Mouse (Mus musculus): ENCODE results near the gene Specc1. TPM values are rescaled to one million over a fixed set of nuclear protein-coding genes. Genes with fewer than 3 reads are reported as not detected.

The Specc1 gene
- polyA plus RNA-seq, 1 experiment = 2.1 TPM

GRCm38 (mm10) chr11:61992671-61993285 is 36.2 kb downstream of the Specc1 start:
- Histone ChIP-seq H3K27ac (ENCODE audit: control insufficient read depth, insufficient read depth, low read length) (no peak overlapping the region), H3K4me3 (ENCODE audit: control insufficient read depth, insufficient read depth, low read length) (no peak overlapping the region), H3K4me1 (replicated peaks; ENCODE audit: control insufficient read depth, insufficient read depth, low read length) (no peaks in the 10 kb centered on the region), H3K27me3 (ENCODE audit: control insufficient read depth, insufficient read depth, low read length) (no peaks in the 10 kb centered on the region), H3K36me3 (ENCODE audit: control insufficient read depth, insufficient read depth, low read length) (no peaks in the 10 kb centered on the region)
- TF ChIP-seq POLR2A (IDR thresholded peaks at IDR 0.05; ENCODE audit: control insufficient read depth, extremely low read depth, insufficient read depth, low read length, poor library complexity) (no peak), CTCF (IDR thresholded peaks at IDR 0.05; ENCODE audit: borderline replicate concordance, control insufficient read depth, extremely low read depth, insufficient read depth, low read length, poor library complexity) (no peak)
- DNase-seq = no peak
- 73% methylated on average over 4 of the region's 4 CpGs for WGBS

- Histone ChIP-seq H3K36me3 (ENCODE audit: control insufficient read depth, insufficient read depth, low read length) (no peaks in the 10 kb centered on the region), H3K4me1 (replicated peaks; ENCODE audit: control insufficient read depth, insufficient read depth, low read length) (no peaks in the 10 kb centered on the region), H3K27me3 (ENCODE audit: control insufficient read depth, insufficient read depth, low read length) (no peaks in the 10 kb centered on the region), H3K4me3 (ENCODE audit: control insufficient read depth, insufficient read depth, low read length) (no peak overlapping the region), H3K27ac (ENCODE audit: control insufficient read depth, insufficient read depth, low read length) (no peak overlapping the region)
- TF ChIP-seq POLR2A (IDR thresholded peaks at IDR 0.05; ENCODE audit: control insufficient read depth, extremely low read depth, insufficient read depth, low read length, poor library complexity) (no peak), CTCF (IDR thresholded peaks at IDR 0.05; ENCODE audit: borderline replicate concordance, control insufficient read depth, extremely low read depth, insufficient read depth, low read length, poor library complexity) (no peak)
- WGBS = 93% methylated on average over 8 of the region's 8 CpGs
- DNase-seq = no peak
Observed at GRCm38 (mm10) chr11:61999501-61999900, 42.9 kb downstream of the Specc1 start.

- H3K27me3 ChIP-seq (ENCODE audit: control insufficient read depth, insufficient read depth, low read length) = no peaks in the 10 kb centered on the region
- H3K4me3 ChIP-seq (ENCODE audit: control insufficient read depth, insufficient read depth, low read length) = no peak overlapping the region
- TF ChIP-seq CTCF (IDR thresholded peaks at IDR 0.05; ENCODE audit: borderline replicate concordance, control insufficient read depth, extremely low read depth, insufficient read depth, low read length, poor library complexity) (no peak), POLR2A (IDR thresholded peaks at IDR 0.05; ENCODE audit: control insufficient read depth, extremely low read depth, insufficient read depth, low read length, poor library complexity) (no peak)
- H3K27ac ChIP-seq (ENCODE audit: control insufficient read depth, insufficient read depth, low read length) = no peak overlapping the region
- 95% methylated on average over 12 of the region's 12 CpGs for WGBS
- 0 out of 2 replicates have a peak, but pooled peaks cover under 1% of the 10 kb centered on the region for H3K4me1 ChIP-seq (replicated peaks; ENCODE audit: control insufficient read depth, insufficient read depth, low read length)
- DNase-seq = no peak
- H3K36me3 ChIP-seq (ENCODE audit: control insufficient read depth, insufficient read depth, low read length) = no peaks in the 10 kb centered on the region
Observed at GRCm38 (mm10) chr11:62000099-62000498, 43.5 kb downstream of the Specc1 start.

- H3K27me3 ChIP-seq (ENCODE audit: control insufficient read depth, insufficient read depth, low read length) = peaks cover 2% of the 10 kb centered on the region; the same call in 1 of the 2 replicates
- DNase-seq = no peak
- H3K4me3 ChIP-seq (ENCODE audit: control insufficient read depth, insufficient read depth, low read length) = no peak overlapping the region
- H3K4me1 ChIP-seq (replicated peaks; ENCODE audit: control insufficient read depth, insufficient read depth, low read length) = peaks cover 4% of the 10 kb centered on the region
- WGBS = 91% methylated on average over 4 of the region's 4 CpGs
- no peak overlapping the region for H3K27ac ChIP-seq (ENCODE audit: control insufficient read depth, insufficient read depth, low read length)
- TF ChIP-seq POLR2A (IDR thresholded peaks at IDR 0.05; ENCODE audit: control insufficient read depth, extremely low read depth, insufficient read depth, low read length, poor library complexity) (no peak), CTCF (IDR thresholded peaks at IDR 0.05; ENCODE audit: borderline replicate concordance, control insufficient read depth, extremely low read depth, insufficient read depth, low read length, poor library complexity) (no peak)
- H3K36me3 ChIP-seq (ENCODE audit: control insufficient read depth, insufficient read depth, low read length) = no peaks in the 10 kb centered on the region
Observed at GRCm38 (mm10) chr11:62001977-62002376, 45.4 kb downstream of the Specc1 start.

- WGBS = 9% methylated on average over 6 of the region's 6 CpGs
- Histone ChIP-seq H3K27ac (ENCODE audit: control insufficient read depth, insufficient read depth, low read length) (no peak overlapping the region), H3K4me3 (ENCODE audit: control insufficient read depth, insufficient read depth, low read length) (no peak overlapping the region)
Observed at GRCm38 (mm10) chr11:62004881-62005240, 48.3 kb downstream of the Specc1 start.

GRCm38 (mm10) chr11:62005241-62005910 is 48.8 kb downstream of the Specc1 start:
- Histone ChIP-seq H3K36me3 (ENCODE audit: control insufficient read depth, insufficient read depth, low read length) (no peaks in the 10 kb centered on the region), H3K4me3 (ENCODE audit: control insufficient read depth, insufficient read depth, low read length) (no peak overlapping the region), H3K27me3 (ENCODE audit: control insufficient read depth, insufficient read depth, low read length) (peaks cover 2% of the 10 kb centered on the region; the same call in 1 of the 2 replicates), H3K4me1 (replicated peaks; ENCODE audit: control insufficient read depth, insufficient read depth, low read length) (peaks cover 4% of the 10 kb centered on the region), H3K27ac (ENCODE audit: control insufficient read depth, insufficient read depth, low read length) (no peak overlapping the region)
- TF ChIP-seq CTCF (IDR thresholded peaks at IDR 0.05; ENCODE audit: borderline replicate concordance, control insufficient read depth, extremely low read depth, insufficient read depth, low read length, poor library complexity) (no peak), POLR2A (IDR thresholded peaks at IDR 0.05; ENCODE audit: control insufficient read depth, extremely low read depth, insufficient read depth, low read length, poor library complexity) (no peak)
- DNase-seq = peak; percentile 22
- 4% methylated on average over 14 of the region's 14 CpGs for WGBS

More at GRCm38 (mm10) chr11:62004881-62005240, 48.3 kb downstream of the Specc1 start:
- DNase-seq = no peak
- TF ChIP-seq POLR2A (IDR thresholded peaks at IDR 0.05; ENCODE audit: control insufficient read depth, extremely low read depth, insufficient read depth, low read length, poor library complexity) (no peak), CTCF (IDR thresholded peaks at IDR 0.05; ENCODE audit: borderline replicate concordance, control insufficient read depth, extremely low read depth, insufficient read depth, low read length, poor library complexity) (no peak)
- peaks cover 4% of the 10 kb centered on the region for H3K4me1 ChIP-seq (replicated peaks; ENCODE audit: control insufficient read depth, insufficient read depth, low read length)
- peaks cover 2% of the 10 kb centered on the region; the same call in 1 of the 2 replicates for H3K27me3 ChIP-seq (ENCODE audit: control insufficient read depth, insufficient read depth, low read length)
- H3K36me3 ChIP-seq (ENCODE audit: control insufficient read depth, insufficient read depth, low read length) = no peaks in the 10 kb centered on the region
